Mouse (Mus musculus) CD8-positive naive resting alpha-beta T cell, adult 57 days (primary cell): ENCODE results near the gene Uqcrq. TPM values are rescaled to one million over a fixed set of nuclear protein-coding genes. Genes with fewer than 3 reads are reported as not detected.

Experiments
- total RNA-seq: library from RNA; stranded (reverse); gene quantifications from one replicate; pipeline ENCODE4 v1.2.4, GENCODE M21; 2023

Uqcrq gene
- 132 TPM for total RNA-seq

DNA sequence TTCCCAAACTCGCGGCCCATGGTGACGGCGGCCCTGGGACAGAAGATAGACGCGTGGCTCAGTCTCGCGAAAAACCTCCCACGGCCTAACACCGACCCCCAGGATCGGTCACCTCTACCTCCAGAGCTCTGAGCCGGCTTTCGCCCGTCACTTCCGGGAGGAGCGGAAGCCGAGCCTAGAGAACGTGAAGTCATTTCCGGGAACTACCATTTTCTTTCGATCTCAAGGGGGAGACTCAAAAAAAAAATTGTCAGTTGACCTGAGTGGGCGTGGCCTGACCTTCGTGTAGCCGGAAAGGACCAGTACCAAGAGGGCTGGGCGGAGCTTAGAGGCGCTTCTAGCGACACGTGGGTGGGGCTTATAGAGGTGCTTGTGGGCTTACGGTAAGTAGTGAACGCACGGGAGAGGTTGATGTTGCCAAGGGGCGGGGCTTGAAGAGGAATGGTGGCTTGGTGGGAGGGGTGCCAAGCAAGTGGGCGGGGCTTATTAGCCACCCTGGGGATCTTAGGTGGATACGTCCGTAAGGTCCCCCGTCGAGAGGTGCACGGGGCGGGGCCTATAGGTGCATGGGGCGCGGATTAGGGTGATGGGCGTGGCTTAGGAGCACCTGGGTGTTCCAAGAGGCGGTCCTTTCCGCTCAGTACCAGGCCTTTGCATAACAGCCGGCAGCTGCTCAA, at the start of gene Uqcrq, which contains the start of gene Gdf9:
TSS of gene Uqcrq (minus strand) at position 162 of the 677 bp plus-strand sequence.
TSS of gene Gdf9 (plus strand) at position 354 of the 677 bp plus-strand sequence.

DNA sequence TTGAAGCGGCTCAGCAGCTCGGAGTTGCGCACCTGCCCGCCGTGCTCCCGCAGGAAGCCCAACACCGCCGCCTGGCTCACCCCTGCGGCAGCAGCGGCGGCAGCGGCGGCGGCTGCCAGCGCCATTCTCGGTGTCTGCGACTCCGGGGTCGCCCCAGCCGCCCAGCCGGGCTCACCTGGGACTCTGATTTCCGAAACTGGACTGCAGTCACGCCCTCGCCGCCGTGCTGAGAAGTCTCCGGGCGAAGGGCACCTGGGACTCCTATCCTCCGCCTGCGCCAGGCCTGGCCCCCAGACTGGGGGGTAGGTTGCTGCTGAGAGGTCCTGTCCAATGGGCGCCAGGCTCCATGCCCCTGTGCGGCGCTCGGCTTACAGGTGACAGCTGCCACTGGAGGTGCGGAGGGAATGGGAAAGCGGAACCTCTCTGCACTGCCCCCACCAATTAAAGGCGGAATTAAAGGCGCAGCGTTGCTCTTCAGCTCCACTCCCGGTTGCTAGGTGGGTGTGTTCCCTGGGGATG, 49.2 kb upstream of the Uqcrq start, which contains the start of the genes Gm9945 and Sowaha:
TSS of gene Gm9945 (plus strand) at position 384 of the 519 bp plus-strand sequence.
TSS of gene Sowaha (minus strand) at position 492 of the 519 bp plus-strand sequence.

DNA sequence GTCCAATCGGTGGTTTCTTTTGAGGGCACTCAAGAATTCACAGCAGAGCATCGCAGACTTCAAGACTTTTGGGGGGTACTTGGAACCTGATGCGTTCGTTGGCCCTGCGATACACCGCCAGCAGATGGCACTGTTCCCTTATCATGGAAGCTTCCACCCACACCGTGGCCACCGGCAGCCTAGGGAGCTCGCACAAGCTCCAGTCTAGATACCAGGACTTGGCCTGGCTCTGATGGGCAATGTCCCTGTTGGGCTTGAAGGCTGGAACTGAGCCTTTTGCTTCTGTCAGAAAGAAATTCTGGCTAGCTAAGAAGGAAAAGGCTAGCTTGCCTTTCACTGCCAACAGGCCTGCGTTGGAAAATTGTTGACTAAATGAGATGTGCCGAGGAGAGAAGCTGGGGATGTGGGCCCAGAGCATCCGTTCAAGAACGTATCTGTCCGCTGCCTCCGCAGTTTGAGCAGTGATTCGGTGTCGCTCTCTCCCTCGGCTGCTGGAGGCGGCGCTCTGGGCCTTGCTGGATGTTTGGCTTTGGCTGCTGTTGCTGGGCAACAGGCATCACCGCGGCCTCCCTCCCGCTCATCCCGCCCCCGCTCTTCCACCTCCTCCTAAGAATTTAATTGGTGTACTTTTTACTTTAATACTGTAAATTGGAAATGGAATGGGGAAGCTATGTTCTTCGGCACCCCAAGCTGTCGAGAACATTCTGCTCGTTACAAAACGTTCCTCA, 39.5 kb upstream of the Uqcrq start, which contains the start of gene Gm9837:
TSS of gene Gm9837 (minus strand) at position 512 of the 728 bp plus-strand sequence.

DNA sequence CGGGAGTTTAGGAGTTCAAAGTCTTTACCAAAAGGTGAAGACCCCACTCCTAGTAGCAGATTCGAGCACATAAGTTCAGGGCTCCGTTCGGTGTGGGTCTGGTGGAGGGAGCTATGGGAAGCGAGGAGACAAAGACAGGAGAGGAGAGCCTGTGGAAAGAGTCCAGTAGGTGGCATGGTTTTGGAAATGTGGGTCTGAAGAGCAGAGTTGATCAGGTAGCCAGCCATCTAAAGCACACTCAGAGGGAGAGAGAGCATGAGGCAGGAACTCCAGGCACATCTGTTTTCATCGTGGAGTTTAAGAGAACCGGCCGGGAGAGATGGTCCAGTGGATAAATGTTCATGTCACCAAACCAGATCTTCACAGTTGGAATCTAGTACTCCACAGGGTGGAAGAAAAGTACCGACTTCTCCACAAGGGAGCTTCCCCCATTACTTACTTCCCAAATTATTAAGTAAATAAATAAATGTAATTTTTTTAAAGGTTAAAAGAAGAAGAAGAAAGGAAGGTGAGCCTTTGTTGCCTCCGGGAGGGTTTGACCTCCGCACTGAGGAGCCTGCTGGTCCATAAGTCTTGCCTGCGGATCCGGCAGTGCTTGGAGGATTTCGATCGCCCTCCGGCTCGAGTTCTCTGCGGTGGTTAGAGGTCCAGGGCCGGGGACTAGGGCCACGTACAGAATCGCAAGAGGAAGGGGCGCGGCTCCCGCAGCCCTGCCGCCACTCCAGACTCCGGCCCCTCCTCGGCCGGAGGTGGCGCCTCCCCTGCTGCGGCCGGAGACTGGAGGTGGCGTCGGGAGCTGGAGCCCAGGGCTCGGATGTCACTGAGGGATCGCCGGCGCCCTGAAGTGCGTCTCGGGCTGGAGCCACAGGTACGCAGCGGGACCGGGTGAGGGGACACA, 26.1 kb upstream of the Uqcrq start, which contains the start of the genes Gm10447 and Shroom1:
TSS of gene Gm10447 (minus strand) at position 637 of the 898 bp plus-strand sequence.
TSS of gene Shroom1 (plus strand) at position 732 of the 898 bp plus-strand sequence.

DNA sequence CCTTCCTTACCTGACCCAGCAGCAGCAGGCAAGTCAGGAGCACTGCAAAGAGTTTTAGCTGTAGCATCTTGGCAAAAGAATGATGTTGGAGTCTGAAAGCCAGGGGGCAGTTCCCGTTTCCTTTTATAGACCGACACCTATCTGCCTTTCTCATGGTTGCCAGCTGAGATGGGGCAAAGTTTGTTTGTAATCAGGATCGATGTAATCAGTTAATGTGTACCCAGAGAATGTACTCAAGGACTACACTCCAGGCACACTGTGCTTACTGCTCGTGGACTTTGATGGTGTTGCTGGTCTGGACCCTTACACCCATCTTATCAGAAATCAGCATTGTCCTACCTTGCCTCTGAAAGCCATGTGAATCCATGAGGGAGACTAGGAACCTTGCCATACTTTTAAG, 7.6 kb downstream of the Uqcrq start, which contains the start of gene Leap2:
TSS of gene Leap2 (minus strand) at position 135 of the 400 bp plus-strand sequence.

Other genes starting within 250 kb of the Uqcrq start
- 87.1 TPM for gene Hspa4, start 130.4 kb downstream of the Uqcrq start, total RNA-seq
- gene Zcchc10, start 106.2 kb downstream of the Uqcrq start, total RNA-seq, result 16.2 TPM
- gene Aff4, start 80.0 kb downstream of the Uqcrq start, total RNA-seq, result 162 TPM
- gene Leap2, start 7.7 kb downstream of the Uqcrq start, total RNA-seq, result not detected
- not detected for gene Gdf9, start 192 bp upstream of the Uqcrq start, total RNA-seq
- gene Gm10447, start 26.3 kb upstream of the Uqcrq start, total RNA-seq, result not detected
- gene Shroom1, start 26.4 kb upstream of the Uqcrq start, total RNA-seq, result not detected
- gene Gm9837, start 39.6 kb upstream of the Uqcrq start, total RNA-seq, result not detected
- not detected for gene Gm9945, start 49.3 kb upstream of the Uqcrq start, total RNA-seq
- not detected for gene Sowaha, start 49.4 kb upstream of the Uqcrq start, total RNA-seq
- 4.5 TPM for gene Sept8, start 88.4 kb upstream of the Uqcrq start, total RNA-seq
- 3.5 TPM for gene Kif3a, start 136.5 kb upstream of the Uqcrq start, total RNA-seq
- gene Il4, start 187.8 kb upstream of the Uqcrq start, total RNA-seq, result not detected
- gene Il13, start 203.9 kb upstream of the Uqcrq start, total RNA-seq, result not detected